Mouse (Mus musculus): ENCODE results near the gene Prss40.
A peak's percentile ranks its signal among the peaks of the same experiment; 100 is the strongest.

Gene Prss40

DNA sequence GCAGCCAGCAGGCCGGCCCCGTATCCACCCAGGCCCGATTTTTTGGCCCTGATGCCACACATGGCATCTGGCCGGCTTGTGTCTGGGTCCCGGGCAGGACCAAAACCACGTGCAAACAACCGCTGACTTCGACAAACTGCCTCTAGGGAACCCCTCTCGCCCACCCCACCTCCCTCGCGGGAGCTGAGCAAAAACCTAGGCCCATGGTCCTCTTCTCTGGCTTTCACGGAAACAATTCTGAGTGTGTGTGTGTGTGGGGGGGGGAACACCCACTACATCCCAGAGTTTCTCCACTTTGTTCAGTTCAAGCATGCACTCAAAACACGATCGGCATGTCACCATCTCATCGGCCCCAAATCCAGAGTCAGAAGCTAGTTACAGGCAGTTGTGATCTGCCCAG, at the start of gene Prss40:
Gene Prss40 (minus strand): TSS at position 101 of the 400 bp plus-strand sequence.
- DNase-seq (ENCODE audit: low spot score) = no peak

DNA sequence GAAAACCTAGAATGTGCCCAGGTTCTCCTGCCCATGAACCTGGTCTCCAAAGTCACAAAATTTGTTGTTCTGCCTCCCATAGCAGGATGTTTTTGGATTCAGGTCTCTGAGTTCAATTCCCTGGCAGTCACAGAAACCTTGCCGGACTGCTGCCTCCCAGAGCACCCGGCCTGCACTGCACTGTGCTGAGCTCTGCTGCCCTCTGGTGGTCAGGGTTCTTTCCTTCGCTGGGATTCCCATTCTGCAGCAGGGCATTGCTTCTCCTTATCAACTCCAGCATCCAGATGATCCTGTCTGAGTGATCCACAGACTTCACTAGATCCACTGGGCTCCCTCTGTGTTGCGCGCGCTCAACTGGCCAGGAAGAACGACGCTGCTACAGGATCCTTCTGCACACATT, 41.6 kb upstream of the Prss40 start:
- no peak for DNase-seq (ENCODE audit: low spot score)

DNA sequence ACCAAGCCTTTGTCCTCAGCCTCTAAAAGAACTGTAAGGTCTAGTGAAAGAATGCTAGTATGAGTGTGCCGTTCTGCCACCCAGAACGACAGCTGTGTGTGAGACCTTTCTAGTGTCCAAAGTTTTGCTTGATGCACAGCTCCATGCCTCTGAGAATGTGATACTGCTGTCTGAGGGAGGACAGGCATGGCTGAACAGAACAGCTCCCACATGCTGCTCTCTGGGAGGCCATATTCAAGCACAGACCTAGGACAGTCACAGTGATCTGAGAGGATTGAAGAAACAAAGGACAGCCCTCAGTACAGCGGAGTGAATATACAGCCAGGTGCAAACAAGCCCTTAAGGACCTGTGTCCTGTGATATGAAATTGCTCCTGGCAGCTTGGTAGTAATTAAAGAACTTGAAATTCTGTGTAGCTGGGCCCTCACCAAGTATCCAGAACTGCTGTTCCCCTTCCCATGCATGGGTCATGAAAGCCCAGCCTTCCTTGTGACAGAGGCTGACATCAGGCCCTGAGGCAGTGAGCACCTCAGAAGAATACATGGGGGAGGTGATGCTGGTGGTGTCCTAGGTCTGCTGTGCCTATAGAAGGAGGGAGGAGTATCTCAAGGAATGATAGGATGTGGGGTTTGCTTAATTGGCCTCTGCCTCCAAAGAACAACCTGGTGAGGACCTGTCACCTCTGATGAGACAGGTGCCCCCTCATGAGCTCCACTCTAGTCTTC, 40.7 kb upstream of the Prss40 start:
- DNase-seq (ENCODE audit: low spot score) = no peak

- no peak for DNase-seq (ENCODE audit: low spot score)
Measured at GRCm38 (mm10) chr1:34600000-34600399, 39.3 kb upstream of the Prss40 start.

- DNase-seq (ENCODE audit: low spot score) = no peak
Measured at GRCm38 (mm10) chr1:34587298-34588096, 26.8 kb upstream of the Prss40 start.

- no peak for DNase-seq (ENCODE audit: low spot score)
Measured at GRCm38 (mm10) chr1:34584736-34585135, 24.0 kb upstream of the Prss40 start.

DNA sequence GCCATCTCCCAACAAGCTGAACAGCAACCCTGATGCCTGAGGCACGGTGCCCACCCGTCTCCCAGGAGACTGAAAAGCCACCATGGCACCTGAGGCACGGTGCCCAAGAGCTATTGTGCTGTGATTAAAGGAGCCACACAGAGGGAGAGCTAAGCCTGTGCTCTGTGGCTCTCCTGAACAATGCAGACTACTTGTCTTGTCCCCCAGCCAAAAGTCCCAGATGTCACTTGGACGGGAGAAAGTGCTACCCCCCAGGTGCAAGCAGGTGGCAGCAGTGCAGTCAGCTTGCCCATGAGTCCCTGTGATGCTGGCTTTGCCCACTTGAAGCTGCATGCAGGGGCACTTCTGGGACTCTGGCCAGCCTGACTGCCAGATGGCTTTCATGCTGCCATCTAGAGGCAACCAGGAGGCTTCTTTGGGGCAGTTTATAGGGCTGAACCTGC, 23.1 kb upstream of the Prss40 start:
- no peak for DNase-seq (ENCODE audit: low spot score)

DNA sequence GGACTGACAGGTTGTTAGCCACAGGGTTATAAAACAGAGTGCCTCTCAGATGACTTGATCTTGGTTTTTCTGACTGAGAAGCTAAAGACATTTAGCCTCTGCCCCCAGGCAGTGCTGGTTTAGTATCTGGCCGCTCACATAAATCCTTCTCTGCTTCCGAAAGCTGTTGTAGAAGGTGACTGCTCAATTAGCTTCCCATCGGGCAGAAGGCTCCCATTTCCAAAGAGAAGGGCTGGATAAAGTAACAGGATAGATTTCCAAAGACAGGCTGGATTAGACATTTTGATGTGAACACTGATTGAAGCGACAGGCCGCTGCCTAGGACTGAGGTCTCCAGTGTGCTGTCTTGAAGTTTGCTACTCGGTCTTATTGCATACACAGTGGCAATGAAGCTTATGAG, 21.5 kb upstream of the Prss40 start:
- no peak for DNase-seq (ENCODE audit: low spot score)

DNA sequence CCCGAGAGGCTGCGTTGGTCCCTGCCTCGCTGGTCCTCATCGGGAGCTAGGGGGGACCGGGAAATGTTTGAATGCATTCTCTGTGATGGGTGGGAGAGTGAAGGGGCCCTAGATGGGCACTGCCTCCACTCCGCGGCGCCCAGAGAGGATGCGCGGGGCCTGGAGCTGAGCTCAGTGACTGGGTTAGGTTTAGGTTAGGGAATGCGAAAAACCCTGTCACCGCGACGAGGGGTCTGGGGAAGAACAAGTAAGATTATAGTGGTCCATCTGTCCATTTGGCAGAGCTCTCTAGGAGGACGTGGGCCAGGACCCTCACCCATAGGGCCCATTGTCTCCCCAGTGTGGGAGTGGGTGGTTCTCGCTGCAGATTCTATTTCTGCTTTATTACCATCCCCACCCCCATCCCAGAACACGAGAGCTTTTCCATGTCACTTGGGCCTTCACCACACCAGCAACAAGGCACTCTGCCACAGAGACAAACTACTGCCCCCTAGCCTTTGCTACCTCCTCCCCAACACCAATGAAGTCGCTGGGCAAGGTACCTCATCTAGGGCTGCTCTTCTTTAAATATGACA, 19.1 kb upstream of the Prss40 start:
- DNase-seq (ENCODE audit: low spot score) = no peak

GRCm38 (mm10) chr1:34578851-34579781, 18.4 kb upstream of the Prss40 start, which contains the start of gene Amer3:
Gene Amer3, plus strand, starts transcription at chr1:34579657.
- DNase-seq (ENCODE audit: low spot score) = peak; percentile 32

DNA sequence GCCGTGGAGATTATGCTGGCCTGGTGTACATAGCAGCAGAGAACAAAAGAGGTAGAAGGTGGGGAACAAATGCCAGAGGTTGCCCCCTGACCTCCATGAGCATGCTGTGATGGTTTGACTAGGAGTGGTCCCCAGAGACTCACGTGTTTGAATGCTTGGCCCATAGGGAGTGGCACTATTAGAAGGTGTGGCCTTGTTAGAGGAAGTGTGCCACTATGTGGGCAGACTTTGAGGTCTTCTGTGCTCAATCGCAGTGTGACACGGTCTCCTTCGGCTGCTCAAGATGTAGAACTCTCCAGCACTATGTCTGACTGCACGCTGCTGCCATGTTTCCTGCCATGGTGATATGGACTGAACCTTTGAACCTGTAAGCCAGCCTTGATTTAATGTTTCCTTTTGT, 12.5 kb upstream of the Prss40 start:
- DNase-seq (ENCODE audit: low spot score) = no peak

DNA sequence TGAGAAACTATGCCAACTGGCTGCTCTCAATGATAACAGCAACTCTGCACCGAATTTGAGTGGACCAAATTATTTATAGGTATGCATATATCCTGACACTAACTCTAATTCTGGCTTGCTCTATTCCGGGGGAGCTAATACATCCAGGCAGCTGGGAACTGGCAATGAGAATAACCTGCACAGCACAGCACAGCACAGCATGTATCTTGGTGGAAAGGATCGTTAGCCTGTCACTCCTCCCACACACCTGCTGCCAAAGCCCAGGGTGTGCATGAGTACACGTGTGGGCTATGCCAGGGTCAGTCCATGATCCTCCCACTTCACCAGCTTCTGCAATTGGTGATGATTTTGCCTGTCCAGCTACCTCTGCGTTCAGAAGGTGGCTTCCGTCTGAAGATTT, 10.7 kb upstream of the Prss40 start:
- no peak for DNase-seq (ENCODE audit: low spot score)

DNA sequence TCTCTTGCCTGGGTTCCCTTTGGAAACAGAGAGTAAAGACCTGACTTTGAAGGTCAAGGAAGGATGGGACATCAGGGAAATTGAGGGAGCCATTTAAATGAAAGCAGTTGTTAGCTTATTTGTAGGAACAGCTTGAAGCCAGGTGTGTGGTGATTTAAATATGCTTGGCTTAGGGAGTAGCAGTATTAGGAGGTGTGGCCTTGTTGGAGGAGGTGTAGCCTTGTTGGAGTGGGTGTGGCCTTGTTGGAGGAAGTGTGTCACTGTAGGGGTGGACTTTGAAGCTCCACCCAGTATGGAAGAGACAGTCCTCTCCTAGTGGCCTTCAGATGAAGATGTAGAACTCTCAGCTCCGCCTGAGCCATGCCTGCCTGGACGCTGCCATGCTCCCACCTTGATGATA, 9.1 kb upstream of the Prss40 start:
- no peak for DNase-seq (ENCODE audit: low spot score)

DNA sequence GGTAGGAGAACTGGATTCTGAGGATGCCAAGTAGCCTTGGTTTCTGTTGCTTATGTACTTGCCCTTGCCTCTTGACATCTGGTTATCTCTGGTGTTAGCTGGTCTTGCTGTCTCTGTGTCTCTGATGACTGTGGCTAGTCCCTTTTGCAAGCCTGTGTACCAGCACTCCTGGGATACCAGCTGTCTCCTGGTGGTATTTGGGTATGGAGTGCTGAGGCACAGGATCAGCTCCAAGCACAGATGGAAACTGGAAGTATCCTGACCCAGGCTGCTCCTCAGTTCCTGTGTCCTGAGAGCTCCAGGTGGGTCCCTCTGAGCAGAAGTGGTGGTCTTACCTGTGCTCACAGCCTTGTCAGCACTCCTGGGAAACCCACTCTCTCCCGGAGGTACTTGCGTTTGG, 7.4 kb upstream of the Prss40 start:
- DNase-seq (ENCODE audit: low spot score) = no peak

DNA sequence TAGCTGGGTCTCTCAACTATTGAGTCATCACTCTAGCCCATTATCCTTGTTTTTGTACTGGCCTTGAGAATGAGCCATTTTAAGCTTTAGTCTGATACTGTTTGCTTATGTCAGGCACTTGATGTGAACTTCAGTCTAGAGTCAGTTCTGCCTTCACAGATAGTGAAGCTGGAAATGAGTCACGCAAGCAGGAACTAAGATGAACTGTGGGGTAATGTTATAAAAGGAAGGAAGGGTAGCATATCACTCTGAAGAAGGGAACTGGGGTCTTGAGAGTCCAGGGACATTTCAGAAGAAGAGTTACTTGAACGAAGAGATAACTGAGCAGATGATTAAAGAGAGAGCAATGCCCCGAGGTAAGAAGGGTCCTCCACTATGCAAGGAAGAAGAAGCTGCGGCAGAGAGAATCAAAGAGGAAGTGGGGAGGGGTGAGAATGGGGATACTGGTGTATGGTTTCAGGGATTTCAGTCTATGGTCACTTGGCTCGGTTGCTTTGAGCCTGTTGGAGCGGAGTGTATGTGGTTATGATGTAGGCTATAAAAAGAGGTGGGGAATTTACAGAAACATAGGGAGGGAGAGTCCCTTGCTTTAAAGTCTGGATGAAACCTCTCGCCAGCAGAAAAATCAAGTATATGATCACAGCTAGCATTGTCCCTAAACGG, 3.8 kb upstream of the Prss40 start:
- no peak for DNase-seq (ENCODE audit: low spot score)

DNA sequence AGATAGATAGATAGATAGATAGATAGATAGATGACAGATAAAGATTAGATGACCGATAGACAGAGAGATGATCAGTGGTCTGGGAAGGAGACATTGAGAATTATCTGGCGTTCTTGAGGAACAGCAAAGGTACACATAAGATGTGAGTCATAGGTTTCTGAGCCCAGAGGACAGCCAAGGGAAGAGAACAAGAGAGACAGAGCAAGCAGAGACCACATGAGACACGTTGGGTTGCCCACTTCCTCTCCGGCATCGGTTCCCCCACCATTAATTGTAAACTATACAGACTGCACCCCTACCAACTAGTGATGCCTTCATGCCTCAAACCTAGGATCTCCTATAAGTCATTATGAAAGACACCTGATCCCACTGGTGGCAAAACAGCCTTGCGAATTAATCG, 6.5 kb downstream of the Prss40 start:
- DNase-seq (ENCODE audit: low spot score) = no peak

- DNase-seq (ENCODE audit: low spot score) = no peak
Measured at GRCm38 (mm10) chr1:34553690-34554089, 7.1 kb downstream of the Prss40 start.

DNA sequence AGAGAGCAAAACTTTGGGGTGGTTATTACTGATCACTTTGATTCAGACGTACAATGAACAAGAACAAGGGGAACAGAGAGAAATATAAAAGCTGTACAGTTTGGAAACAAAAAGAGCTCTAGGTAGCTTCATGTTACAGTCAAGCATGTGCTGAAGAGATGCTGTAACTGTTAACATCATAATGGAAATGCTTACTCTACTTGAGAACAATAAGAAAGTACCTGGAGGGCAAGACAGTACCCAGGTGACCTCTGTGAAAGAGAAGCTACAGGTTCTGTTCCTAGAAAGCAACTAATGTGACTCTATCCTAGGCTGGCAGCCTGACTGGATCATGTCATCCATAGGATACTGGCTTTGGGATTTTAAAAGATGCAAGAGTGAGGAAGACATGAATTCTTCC, 13.7 kb downstream of the Prss40 start:
- DNase-seq (ENCODE audit: low spot score) = no peak

- DNase-seq (ENCODE audit: low spot score) = no peak
Measured at GRCm38 (mm10) chr1:34536767-34537485, 23.8 kb downstream of the Prss40 start.

DNA sequence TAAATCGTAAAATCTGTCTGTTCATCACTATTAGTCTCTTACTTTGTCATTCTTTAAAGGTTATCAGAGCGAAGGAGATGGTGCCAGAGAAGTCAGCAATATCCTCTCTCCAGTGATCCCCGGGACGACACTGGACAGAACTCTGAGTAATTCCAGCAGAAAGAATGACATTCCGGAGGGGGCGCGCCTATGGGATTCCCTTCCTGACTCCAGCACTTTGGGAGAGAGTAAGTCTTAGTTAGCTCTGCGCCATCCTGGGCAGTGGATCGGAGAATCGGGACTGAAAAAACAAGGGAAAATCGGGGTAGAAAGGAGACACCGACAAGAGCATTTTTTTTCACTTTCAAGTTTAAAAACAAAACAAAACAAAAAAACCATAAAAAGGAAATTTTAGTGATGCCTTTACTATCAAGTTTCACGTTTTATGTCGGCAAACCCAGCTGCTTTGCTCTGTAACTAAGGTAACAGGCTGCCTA, 24.4 kb downstream of the Prss40 start:
- no peak for DNase-seq (ENCODE audit: low spot score)

Measured in ovary, adult 18-20 months (tissue).